Mouse (Mus musculus): ENCODE measurements at regions not wholly inside any gene's neighbourhood (a gene's known extent, or its start where the extent isn't known, plus 50 kb on each side); places are given as distances from the start of the nearest gene placed in this dataset.

DNA sequence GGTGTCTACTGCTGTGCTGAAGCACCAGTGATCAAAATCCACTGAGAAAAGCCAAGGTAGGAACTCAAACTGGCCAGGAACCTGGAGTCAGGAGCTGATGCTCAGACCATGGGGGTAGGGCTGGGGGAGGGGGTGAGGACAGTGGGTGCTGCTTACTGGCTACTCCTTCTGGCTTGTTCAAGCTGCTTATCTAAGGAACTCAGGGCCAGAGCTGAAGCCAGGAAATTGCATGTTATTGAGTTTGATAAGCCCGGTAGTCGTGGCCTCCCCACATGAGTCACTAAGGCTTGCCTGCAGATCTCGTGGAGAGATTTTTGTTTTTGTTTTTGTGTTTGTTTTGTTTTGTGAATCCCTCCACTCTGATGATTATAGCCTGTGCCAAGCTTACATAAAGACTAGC, 65.9 kb downstream of the Tmem215 start:
- DNase-seq (ENCODE audit: low spot score in 2 of 2): no peak

DNA sequence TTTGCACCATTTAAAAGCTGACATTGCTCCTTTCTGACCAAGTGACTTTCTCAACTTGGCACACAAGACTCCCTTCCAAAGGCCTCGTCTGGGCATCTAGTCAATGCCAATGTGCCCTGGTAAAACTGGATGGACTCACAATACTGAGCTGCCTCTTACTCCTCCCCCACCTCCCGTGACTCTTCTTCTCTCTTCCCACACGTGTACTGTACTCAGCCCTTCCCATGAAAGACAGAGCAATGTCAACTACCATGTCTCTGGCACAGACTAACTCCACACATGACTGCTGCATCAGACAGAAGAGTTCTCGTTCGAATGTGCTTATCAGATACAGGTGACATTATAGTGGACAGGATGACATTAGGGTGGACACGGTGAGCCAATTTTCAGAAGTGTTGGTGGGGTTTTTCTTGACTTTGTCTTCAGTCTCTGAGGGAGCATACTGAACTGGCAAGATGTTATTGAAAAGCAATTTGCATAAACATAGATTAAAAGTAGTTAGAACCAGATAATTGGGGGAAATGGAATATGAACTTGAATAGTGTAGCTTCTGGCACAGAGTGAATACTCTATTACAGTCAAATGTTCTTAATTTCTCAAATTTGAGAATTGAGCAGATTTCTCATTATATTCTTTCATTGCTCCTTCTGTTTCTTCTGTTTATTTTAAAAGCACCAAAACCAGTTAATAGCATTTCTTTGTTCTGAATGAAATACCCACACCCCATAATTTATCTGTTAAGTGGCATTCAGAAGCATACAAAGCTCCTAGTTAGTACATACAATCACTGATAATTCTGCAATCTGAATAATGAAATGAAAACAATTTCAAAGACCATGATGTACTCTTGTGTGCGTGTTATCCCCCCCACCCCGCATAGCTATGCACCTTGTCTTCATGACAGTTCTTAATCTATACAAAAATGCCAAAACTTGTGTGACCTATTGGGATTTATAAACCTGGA, 71.4 kb downstream of the Tmem215 start:
- DNase-seq (ENCODE audit: low spot score in 2 of 2): no peak

DNA sequence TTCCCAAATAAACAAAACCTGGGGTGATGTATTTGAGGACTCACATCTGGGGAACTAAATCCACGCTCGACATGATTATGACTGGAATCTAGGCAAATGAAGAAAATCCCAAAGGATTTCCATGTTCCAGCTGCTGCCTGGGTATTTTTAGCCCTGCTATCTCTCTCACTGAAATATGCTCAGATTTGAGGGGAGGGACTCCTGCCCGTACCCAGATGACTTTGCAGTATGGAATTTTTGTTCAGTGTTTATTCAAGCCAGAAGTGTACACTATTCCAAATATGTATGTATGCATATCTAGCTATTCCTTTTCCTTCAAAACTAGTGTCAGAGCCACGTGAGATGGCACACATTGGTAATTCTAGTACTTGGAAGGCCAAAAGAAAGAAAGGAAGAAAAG, 72.1 kb downstream of the Tmem215 start:
- no peak for DNase-seq (ENCODE audit: low spot score in 2 of 2)

- peak in 1 of 2 experiments; percentile 18 for DNase-seq (ENCODE audit: low spot score in 2 of 2)
These were observed 72.8 kb downstream of the Tmem215 start for GRCm38 (mm10) chr4:40544806-40545205.

GRCm38 (mm10) chr4:40545700-40546099, 73.7 kb downstream of the Tmem215 start:
- DNase-seq (ENCODE audit: low spot score in 2 of 2): peak in 1 of 2 experiments; percentile 48

GRCm38 (mm10) chr4:40559824-40560223, 87.8 kb downstream of the Tmem215 start:
- DNase-seq (ENCODE audit: low spot score in 2 of 2): no peak

DNA sequence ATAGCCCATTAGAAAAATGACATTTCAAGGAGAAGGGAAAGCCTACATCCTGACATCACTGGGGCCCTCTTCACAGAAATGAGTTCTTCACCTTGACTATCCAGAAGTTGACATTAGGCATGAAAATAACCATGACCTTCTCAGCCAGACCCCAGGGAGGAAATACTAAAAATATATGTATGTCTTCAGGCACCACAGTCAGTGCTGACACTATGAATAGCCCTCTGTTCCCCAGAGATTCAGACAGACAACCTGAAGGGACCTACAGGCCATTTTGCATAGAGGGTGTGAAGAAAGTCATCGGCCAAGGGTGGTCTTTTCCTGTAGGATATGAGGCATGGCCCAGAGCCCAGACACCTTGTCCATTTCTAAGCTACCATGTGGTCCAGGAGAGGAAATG, 101.3 kb downstream of the Tmem215 start:
- no peak for DNase-seq (ENCODE audit: low spot score in 2 of 2)

- DNase-seq (ENCODE audit: low spot score in 2 of 2): peak; percentile 8 to 24
These were observed 104.0 kb downstream of the Tmem215 start for GRCm38 (mm10) chr4:40575951-40576350.

DNA sequence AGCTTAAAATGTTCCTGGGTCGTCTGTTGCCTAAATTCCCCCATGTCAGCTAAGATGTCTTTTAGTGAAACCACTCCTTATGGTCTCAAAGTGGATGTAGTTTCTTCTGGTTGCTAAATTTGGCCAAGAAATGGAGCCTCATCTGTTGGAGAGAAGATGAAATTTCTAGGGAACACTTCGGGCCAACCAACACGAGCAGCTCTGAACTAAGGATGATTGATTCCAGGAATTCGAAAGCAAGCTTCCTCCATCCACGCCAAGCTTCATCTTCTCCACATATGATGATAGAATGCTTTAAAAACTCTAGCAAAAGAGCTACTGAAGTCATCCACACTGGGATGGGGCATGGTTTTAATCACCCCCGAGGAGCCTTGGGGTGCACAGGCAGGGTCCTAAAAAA, 112.5 kb downstream of the Tmem215 start:
- DNase-seq (ENCODE audit: low spot score in 2 of 2): no peak

DNA sequence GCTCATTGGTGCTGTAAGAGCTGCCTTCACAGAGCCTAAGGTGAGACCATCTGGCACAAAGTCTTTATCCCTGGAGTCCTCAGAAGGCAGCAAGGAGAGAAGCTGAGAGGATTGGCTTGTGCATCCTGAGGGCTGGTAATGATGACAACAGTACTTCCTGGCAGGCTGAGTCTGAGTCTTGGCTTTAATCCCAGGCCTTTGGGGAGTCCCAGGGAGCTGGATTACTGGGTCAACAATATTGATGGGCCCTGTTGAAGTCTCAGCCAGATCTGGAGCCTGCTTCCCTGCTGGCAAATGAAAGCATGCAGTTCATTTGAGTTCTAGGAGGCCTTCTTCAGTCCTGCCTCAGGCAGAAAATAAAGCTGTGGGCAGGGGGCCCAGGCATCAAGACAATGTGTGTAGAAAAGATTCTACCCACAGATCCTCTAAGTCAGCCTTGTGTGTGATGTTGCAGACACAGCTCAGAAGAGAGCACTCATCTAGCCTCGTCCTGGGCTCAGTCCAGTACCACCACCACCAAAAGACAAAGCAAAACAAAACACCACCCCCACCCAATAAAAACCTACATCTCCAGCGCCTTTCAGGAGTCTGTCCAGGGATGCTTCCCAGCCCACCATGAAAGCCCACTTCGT, 113.1 kb downstream of the Tmem215 start:
- peak in 1 of 2 experiments; percentile 13 for DNase-seq (ENCODE audit: low spot score in 2 of 2)

DNA sequence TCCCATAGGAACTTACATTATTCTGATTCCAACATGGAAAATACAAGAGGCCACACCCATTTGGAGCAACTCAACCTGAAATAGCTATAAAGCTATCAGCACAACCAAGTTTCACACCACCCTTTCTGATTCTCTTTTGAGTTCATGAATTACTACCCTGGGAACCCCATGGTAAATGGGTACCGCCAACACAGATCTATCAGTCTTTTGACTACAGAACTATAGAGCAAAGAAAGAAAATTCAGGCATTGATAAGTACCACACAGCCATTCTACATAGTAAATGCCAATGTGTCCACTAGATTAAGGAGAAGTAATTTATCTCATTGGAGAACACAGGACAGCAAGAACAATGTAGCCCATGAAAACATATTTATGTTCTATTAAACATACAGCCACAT, 114.1 kb downstream of the Tmem215 start:
- no peak for DNase-seq (ENCODE audit: low spot score in 2 of 2)

DNA sequence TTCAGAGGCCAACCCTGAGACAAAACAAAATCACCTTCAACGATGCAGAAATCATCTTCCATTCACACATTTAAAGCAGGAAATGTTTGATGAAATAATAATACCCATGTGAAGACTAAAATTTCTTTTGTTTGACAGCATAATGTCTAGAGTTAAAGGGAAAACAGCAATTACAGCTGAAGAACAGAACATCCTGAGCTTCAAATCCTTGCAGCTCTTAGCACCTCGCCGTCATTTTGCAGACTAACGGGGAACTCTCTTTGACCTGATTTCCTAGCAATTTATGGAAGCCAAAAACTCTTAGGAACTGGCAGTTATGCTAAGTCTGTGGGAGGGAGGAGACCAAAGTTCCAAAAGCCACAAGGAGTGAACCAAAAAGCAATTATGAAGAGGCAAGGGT, 115.3 kb downstream of the Tmem215 start:
- DNase-seq (ENCODE audit: low spot score in 2 of 2): no peak

GRCm38 (mm10) chr4:40593806-40594205, 109.2 kb downstream of the Aptx start:
- no peak for DNase-seq (ENCODE audit: low spot score in 2 of 2)

GRCm38 (mm10) chr4:40625024-40625423, 78.0 kb downstream of the Aptx start:
- no peak for DNase-seq (ENCODE audit: low spot score in 2 of 2)

DNA sequence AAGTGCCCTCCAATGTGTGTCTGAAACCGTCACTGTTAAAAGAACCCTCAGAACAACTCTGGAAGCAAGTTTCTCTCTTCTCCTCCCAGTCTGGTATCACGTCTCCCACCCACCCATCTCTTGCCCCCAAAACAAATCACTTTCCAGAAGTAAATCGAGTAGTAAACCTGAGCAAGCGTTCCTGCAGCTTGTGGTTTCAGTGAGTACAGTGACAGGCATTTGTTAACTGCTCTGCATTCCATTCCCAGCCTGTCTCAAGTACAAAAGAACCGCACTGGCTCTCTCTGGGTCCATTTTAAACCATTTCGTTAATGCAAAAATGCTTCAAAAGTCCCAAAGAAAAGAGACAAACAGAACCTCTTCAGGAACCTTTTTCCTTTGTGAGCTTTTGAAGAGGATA, 77.1 kb downstream of the Aptx start:
- no peak for DNase-seq (ENCODE audit: low spot score in 2 of 2)
